9 mouse cellular contexts compared by ENCODE assay signal in the genomic region with DNA sequence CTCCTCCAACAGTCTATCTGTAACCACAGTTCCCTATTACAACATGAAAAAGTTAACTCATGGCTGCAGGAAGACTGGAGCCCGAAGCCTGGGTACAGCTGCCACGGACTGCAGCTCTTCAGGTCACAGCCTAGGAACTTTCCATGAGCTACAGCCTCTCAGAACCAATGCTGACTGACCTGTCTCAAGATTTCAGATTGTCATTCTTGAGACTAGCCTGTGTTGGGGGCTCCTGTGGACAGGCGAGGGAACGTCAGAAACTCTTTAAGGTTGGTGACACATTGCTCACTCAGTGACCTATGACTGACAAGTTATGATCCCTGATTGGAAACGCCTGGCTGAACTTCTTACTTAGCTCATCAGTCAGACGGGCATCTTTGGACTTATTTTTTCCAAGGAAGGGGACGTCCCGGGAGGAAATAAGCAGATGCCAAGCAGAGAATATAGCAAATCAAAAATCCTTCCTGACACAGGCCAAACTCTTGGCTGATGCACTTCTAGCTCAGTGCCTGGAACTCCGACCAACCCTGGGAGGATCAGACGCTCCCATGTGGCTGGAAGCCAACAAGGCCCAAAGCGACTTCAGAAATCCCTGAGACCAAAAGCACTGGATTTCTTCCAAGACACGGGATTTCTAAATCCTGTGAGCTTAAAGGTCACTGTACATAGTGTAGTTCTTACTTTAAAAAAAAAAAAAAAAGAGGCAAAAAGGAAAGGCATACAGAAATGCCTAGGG.
DNase-seq lines count a peak whose midpoint lies in the region; ATAC-seq and TF ChIP-seq lines count a peak whose summit lies in the region.
"Had no signal": no experiment of that assay in that cellular context is flagged by ENCODE, and none has a peak within 500 bp of the region (broad histone marks: within the 10 kb centered on the region; RNA-seq: fewer than 3 reads in every experiment).

No protein-coding gene starts in this region.

- H3K27ac ChIP-seq in hindbrain, embryonic 13.5 days, result peak overlapping the region; percentile 48; the same call in 1 of the 2 replicates
- no peak overlapping the region for H3K27ac ChIP-seq in hindbrain, embryonic 12.5 days
- H3K27ac ChIP-seq in heart, embryonic 10.5 days, result peak overlapping the region; percentile 70
- peak overlapping the region; percentile 79 for H3K27ac ChIP-seq in kidney, postnatal 0 days
- peak overlapping the region; percentile 62 for H3K27ac ChIP-seq in stomach, embryonic 16.5 days (ENCODE audit: low read length)

- WGBS in hindbrain, embryonic 13.5 days, result 74% methylated on average over 12 of the region's 12 CpGs
- 70% methylated on average over 12 of the region's 12 CpGs for WGBS in hindbrain, embryonic 12.5 days
- WGBS in heart, embryonic 10.5 days, result 67% methylated on average over 12 of the region's 12 CpGs
- 36% methylated on average over 12 of the region's 12 CpGs for WGBS in kidney, postnatal 0 days
- 51% methylated on average over 12 of the region's 12 CpGs for WGBS in stomach, embryonic 16.5 days

- H3K4me1 ChIP-seq in hindbrain, embryonic 13.5 days (replicated peaks), result peaks cover 44% of the 10 kb centered on the region
- peaks cover 24% of the 10 kb centered on the region for H3K4me1 ChIP-seq in hindbrain, embryonic 12.5 days
- peaks cover 84% of the 10 kb centered on the region for H3K4me1 ChIP-seq in heart, embryonic 10.5 days
- H3K4me1 ChIP-seq in kidney, postnatal 0 days (replicated peaks; ENCODE audit: insufficient read depth, low read length), result peaks cover 12% of the 10 kb centered on the region; the same call in 1 of the 2 replicates
- H3K4me1 ChIP-seq in stomach, embryonic 16.5 days (ENCODE audit: control insufficient read depth, insufficient read depth, low read length), result 0 out of 2 replicates have a peak, but pooled peaks cover 20% of the 10 kb centered on the region

- no peak for TF ChIP-seq CTCF in kidney, postnatal 0 days (IDR thresholded peaks at IDR 0.05; ENCODE audit: low read depth)

- no peaks in the 10 kb centered on the region for H3K27me3 ChIP-seq in hindbrain, embryonic 13.5 days
- no peaks in the 10 kb centered on the region for H3K27me3 ChIP-seq in hindbrain, embryonic 12.5 days
- no peaks in the 10 kb centered on the region for H3K27me3 ChIP-seq in heart, embryonic 10.5 days (ENCODE audit: insufficient read depth, poor library complexity, severe bottlenecking)
- H3K27me3 ChIP-seq in kidney, postnatal 0 days (ENCODE audit: insufficient read depth, low read length), result no peaks in the 10 kb centered on the region
- no peaks in the 10 kb centered on the region for H3K27me3 ChIP-seq in stomach, embryonic 16.5 days (ENCODE audit: control insufficient read depth, insufficient read depth, low read length)

- no peak for ATAC-seq in hindbrain, embryonic 13.5 days (ENCODE audit: low FRiP score)
- no peak for ATAC-seq in hindbrain, embryonic 12.5 days (ENCODE audit: low FRiP score)
- ATAC-seq in kidney, postnatal 0 days (replicated peaks; ENCODE audit: low FRiP score, low read depth), result peak; percentile 40; the same call in 1 of the 2 replicates
- 0 out of 2 replicates have a peak, but pooled peaks have one; percentile 9 for ATAC-seq in stomach, embryonic 16.5 days (ENCODE audit: insufficient read depth, low FRiP score)

- no peak overlapping the region for H3K4me3 ChIP-seq in hindbrain, embryonic 13.5 days
- no peak overlapping the region for H3K4me3 ChIP-seq in hindbrain, embryonic 12.5 days
- no peak overlapping the region for H3K4me3 ChIP-seq in heart, embryonic 10.5 days
- H3K4me3 ChIP-seq in kidney, postnatal 0 days (replicated peaks; ENCODE audit: low read depth, low read length), result no peak overlapping the region
- no peak overlapping the region for H3K4me3 ChIP-seq in stomach, embryonic 16.5 days (replicated peaks; ENCODE audit: low read length)
- H3K4me3 ChIP-seq: erythroblast, embryonic 14.5 days had no signal

- no peak overlapping the region for H3K4me2 ChIP-seq in hindbrain, embryonic 13.5 days
- no peak overlapping the region for H3K4me2 ChIP-seq in hindbrain, embryonic 12.5 days (replicated peaks)
- H3K4me2 ChIP-seq in kidney, postnatal 0 days (ENCODE audit: low read length), result no peak overlapping the region
- H3K4me2 ChIP-seq in stomach, embryonic 16.5 days (ENCODE audit: low read depth, low read length), result no peak overlapping the region

- DNase-seq in adrenal gland, postnatal 10 days, result peak; percentile 84
- no peak for DNase-seq in heart, embryonic 10.5 days (ENCODE audit: low spot score)
- peak; percentile 70 for DNase-seq in kidney, postnatal 0 days (ENCODE audit: low spot score)
- no peak for DNase-seq in embryo, embryonic 9.5 days (ENCODE audit: extremely low spot score)
- DNase-seq in spleen, postnatal 36 days (ENCODE audit: low spot score in 2 of 2), result no peak

- no peak overlapping the region for H3K9ac ChIP-seq in hindbrain, embryonic 13.5 days
- no peak overlapping the region for H3K9ac ChIP-seq in hindbrain, embryonic 12.5 days
- H3K9ac ChIP-seq in kidney, postnatal 0 days (ENCODE audit: low read depth, low read length), result no peak overlapping the region
- no peak overlapping the region for H3K9ac ChIP-seq in stomach, embryonic 16.5 days (ENCODE audit: low read length)

- no peaks in the 10 kb centered on the region for H3K36me3 ChIP-seq in hindbrain, embryonic 13.5 days
- H3K36me3 ChIP-seq in hindbrain, embryonic 12.5 days, result 0 out of 2 replicates have a peak, but pooled peaks cover 3% of the 10 kb centered on the region
- H3K36me3 ChIP-seq in heart, embryonic 10.5 days, result no peaks in the 10 kb centered on the region
- no peaks in the 10 kb centered on the region for H3K36me3 ChIP-seq in kidney, postnatal 0 days (ENCODE audit: insufficient read depth, low read length)
- H3K36me3 ChIP-seq in stomach, embryonic 16.5 days (ENCODE audit: control insufficient read depth, insufficient read depth, low read length), result no peaks in the 10 kb centered on the region

- H3K9me3 ChIP-seq in hindbrain, embryonic 13.5 days, result no peaks in the 10 kb centered on the region
- no peaks in the 10 kb centered on the region for H3K9me3 ChIP-seq in hindbrain, embryonic 12.5 days (replicated peaks)
- H3K9me3 ChIP-seq in heart, embryonic 10.5 days, result no peaks in the 10 kb centered on the region
- no peaks in the 10 kb centered on the region for H3K9me3 ChIP-seq in kidney, postnatal 0 days (replicated peaks; ENCODE audit: low read length)
- no peaks in the 10 kb centered on the region for H3K9me3 ChIP-seq in stomach, embryonic 16.5 days (replicated peaks; ENCODE audit: control insufficient read depth, low read length)

Comparison
In these comparisons a context has a peak if more than half of its experiments do, and no peak if none do; other contexts are left out.
1. ATAC-seq: peak in kidney, postnatal 0 days (single experiment) and stomach, embryonic 16.5 days (single experiment); none in hindbrain, embryonic 13.5 days (single experiment) and hindbrain, embryonic 12.5 days (single experiment).
2. DNase-seq: peak in adrenal gland, postnatal 10 days (single experiment) and kidney, postnatal 0 days (single experiment); none in heart, embryonic 10.5 days (single experiment), embryo, embryonic 9.5 days (single experiment) and spleen, postnatal 36 days (0 of 2).